Mouse (Mus musculus) stomach, postnatal 0 days (tissue): ENCODE measurements around the gene Abl1.

Experiments
- CTCF ChIP-seq: IDR thresholded peaks from 2 replicates; pipeline ENCODE4 v1.5.1; 2016; ENCODE audit warnings: antibody characterized with exemption, low read depth, mild to moderate bottlenecking, moderate library complexity
- EP300 ChIP-seq: optimal IDR thresholded peaks from 2 replicates; pipeline ENCODE3; 2016; ENCODE audit warnings: antibody characterized with exemption

- no peak for TF ChIP-seq CTCF
- TF ChIP-seq EP300, result no peak
These were observed 31.8 kb upstream of the Abl1 start for GRCm38 (mm10) chr2:31656374-31656773.
